Mouse (Mus musculus) embryonic fibroblast, embryonic 13.5 days (primary cell): ENCODE data around the gene B3galt4.

Experiments
- CTCF ChIP-seq: IDR thresholded peaks from 2 replicates; pipeline ENCODE4 v1.5.1; 2011; ENCODE audit warnings: mild to moderate bottlenecking, control low read depth, low read length, moderate library complexity, borderline replicate concordance; ENCODE audit not compliant: insufficient read depth
- POLR2A ChIP-seq: IDR thresholded peaks from 2 replicates; pipeline ENCODE4 v1.6.1; 2011; ENCODE audit warnings: low read depth, mild to moderate bottlenecking, control low read depth, low read length, moderate library complexity

DNA sequence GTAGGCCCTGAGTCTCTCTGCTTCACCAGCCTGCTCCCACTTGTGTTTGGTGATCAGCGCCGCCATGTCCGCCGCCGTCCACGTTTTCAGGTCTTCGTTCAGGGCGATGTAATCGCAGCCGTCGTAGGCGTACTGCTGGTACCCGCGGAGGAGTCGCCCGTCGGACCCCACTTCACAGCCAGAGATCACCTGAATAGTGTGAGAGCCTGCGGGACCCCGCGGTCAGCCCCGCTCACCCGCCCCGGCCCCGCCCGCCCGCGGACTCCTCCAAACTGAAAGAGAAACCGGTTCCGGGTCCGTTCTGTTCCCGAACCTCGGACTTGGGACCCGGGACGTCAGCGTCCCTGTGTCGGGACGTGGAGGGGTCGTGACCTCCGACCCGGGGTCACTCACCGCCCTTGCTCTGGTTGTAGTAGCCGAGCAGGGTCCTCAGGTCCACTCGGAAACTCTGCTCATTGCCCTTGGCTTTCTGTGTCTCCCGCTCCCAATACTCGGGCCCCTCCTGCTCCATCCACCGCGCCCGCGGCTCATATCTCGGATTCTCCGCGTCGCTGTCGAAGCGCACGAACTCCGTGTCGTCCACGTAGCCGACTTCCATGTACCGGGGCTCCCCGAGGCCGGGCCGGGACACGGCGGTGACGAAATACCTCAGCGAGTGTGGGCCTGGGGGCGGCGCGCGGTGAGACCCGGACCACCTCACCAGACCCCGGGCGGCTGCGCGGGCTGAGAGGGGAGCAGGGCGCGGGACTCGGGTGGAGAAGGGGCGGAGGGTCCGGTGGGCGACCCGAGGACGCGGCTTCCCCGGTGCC, 48.3 kb upstream of the B3galt4 start:
- TF ChIP-seq CTCF (no peak), POLR2A (no peak)
